Mouse (Mus musculus) MEL (cell line): Measurements from ENCODE around the gene Jpt1. TPM values are rescaled to one million over a fixed set of nuclear protein-coding genes. Genes with fewer than 3 reads are reported as not detected.

Experiments
- DNase-seq: peaks from one replicate; pipeline ENCODE4 v3.0.0; 2011; ENCODE audit warnings: low read depth, low spot score
- H3K27ac ChIP-seq: 2 replicates; pipeline ENCODE4 v1.5.1; 2012; ENCODE audit warnings: low read depth, mild to moderate bottlenecking, control low read depth, low read length, moderate library complexity; ENCODE audit not compliant: control insufficient read depth
- H3K27me3 ChIP-seq, 2 experiments: fragments of 150-350 bp in 1 of 2; sonication (generic) in 1 of 2; 2 replicates each; pipeline ENCODE4 v1.6.1; 2012; ENCODE audit warnings: low read length in 2 of 2, mild to moderate bottlenecking in 2 of 2, improper control_type of control experiment in 1 of 2, moderate library complexity in 1 of 2; ENCODE audit not compliant: insufficient read depth in 2 of 2, control insufficient read depth in 1 of 2
- H3K36me3 ChIP-seq, 2 experiments: 2 replicates each; pipeline ENCODE4 v1.6.1; 2012 to 2014; ENCODE audit warnings: low read length in 2 of 2, improper control_type of control experiment in 1 of 2, inconsistent platforms in 1 of 2, mild to moderate bottlenecking in 1 of 2; ENCODE audit not compliant: insufficient read depth in 2 of 2, control insufficient read depth in 1 of 2
- H3K4me1 ChIP-seq, 2 experiments: fragments of 150-350 bp in 1 of 2; sonication (generic) in 1 of 2; 2 replicates each; pipeline ENCODE4 v1.6.1; 2012; ENCODE audit warnings: low read length in 2 of 2, improper control_type of control experiment in 1 of 2, mild to moderate bottlenecking in 1 of 2; ENCODE audit not compliant: insufficient read depth in 2 of 2, control insufficient read depth in 1 of 2
- H3K4me3 ChIP-seq, 2 experiments: fragments of 150-350 bp in 1 of 2; sonication (generic) in 1 of 2; 2 replicates each; pipeline ENCODE4 v1.5.1; 2012; ENCODE audit warnings: low read depth in 2 of 2, low read length in 2 of 2, mild to moderate bottlenecking in 2 of 2, moderate library complexity in 2 of 2, control low read depth in 1 of 2, improper control_type of control experiment in 1 of 2; ENCODE audit not compliant: control insufficient read depth in 1 of 2, insufficient read depth in 1 of 2
- H3K79me2 ChIP-seq: 2 replicates; pipeline ENCODE4 v1.6.1; 2012; ENCODE audit warnings: mild to moderate bottlenecking, low read length, moderate library complexity; ENCODE audit not compliant: control insufficient read depth, poor library complexity, insufficient read depth
- H3K9ac ChIP-seq: 2 replicates; pipeline ENCODE4 v1.6.1; 2012; ENCODE audit warnings: low read depth, mild to moderate bottlenecking, control low read depth, low read length, moderate library complexity; ENCODE audit not compliant: control insufficient read depth, poor library complexity, severe bottlenecking
- H3K9me3 ChIP-seq: fragments of 150-350 bp; sonication (generic); replicated peaks from 2 replicates; pipeline ENCODE4 v1.6.1; 2012; ENCODE audit warnings: mild to moderate bottlenecking, low read length, improper control_type of control experiment, moderate library complexity; ENCODE audit not compliant: insufficient read depth
- BHLHE40 ChIP-seq: IDR thresholded peaks from 2 replicates; pipeline ENCODE4 v1.6.1; 2012; ENCODE audit warnings: low read depth, mild to moderate bottlenecking, inconsistent platforms, low read length, improper control_type of control experiment, borderline replicate concordance
- CHD1 ChIP-seq: IDR thresholded peaks from 2 replicates; pipeline ENCODE4 v1.6.1; 2012; ENCODE audit warnings: low read depth, mild to moderate bottlenecking, inconsistent platforms, low read length, improper control_type of control experiment
- E2F4 ChIP-seq: IDR thresholded peaks from 2 replicates; pipeline ENCODE4 v1.6.1; 2011; ENCODE audit warnings: low read depth, low read length, improper control_type of control experiment, borderline replicate concordance
- EP300 ChIP-seq, 2 experiments: IDR thresholded peaks; 2 replicates each; pipeline ENCODE4 v1.6.1; 2011; ENCODE audit warnings: improper control_type of control experiment in 2 of 2, low read length in 2 of 2, low read depth in 1 of 2, mild to moderate bottlenecking in 1 of 2
- ETS1 ChIP-seq: IDR thresholded peaks from 2 replicates; pipeline ENCODE4 v1.6.1; 2012; ENCODE audit warnings: low read depth, mild to moderate bottlenecking, inconsistent platforms, low read length, improper control_type of control experiment, moderate library complexity
- GATA1 ChIP-seq: IDR thresholded peaks from 2 replicates; pipeline ENCODE4 v1.6.1; 2011; ENCODE audit warnings: low read depth, low read length, improper control_type of control experiment
- MAX ChIP-seq: IDR thresholded peaks from 2 replicates; pipeline ENCODE4 v1.6.1; 2011; ENCODE audit warnings: low read length, improper control_type of control experiment
- MAZ ChIP-seq: IDR thresholded peaks from 2 replicates; pipeline ENCODE4 v1.6.1; 2012; ENCODE audit warnings: low read depth, mild to moderate bottlenecking, inconsistent platforms, low read length, improper control_type of control experiment
- MXI1 ChIP-seq: IDR thresholded peaks from 2 replicates; pipeline ENCODE4 v1.6.1; 2011; ENCODE audit warnings: mild to moderate bottlenecking, low read depth, low read length, improper control_type of control experiment
- MYC ChIP-seq: IDR thresholded peaks from 2 replicates; pipeline ENCODE4 v1.6.1; 2011; ENCODE audit warnings: low read depth, mild to moderate bottlenecking, low read length, improper control_type of control experiment, moderate library complexity
- NELFE ChIP-seq: IDR thresholded peaks from 2 replicates; pipeline ENCODE4 v1.6.1; 2011; ENCODE audit warnings: low read depth, low read length, improper control_type of control experiment
- NRF1 ChIP-seq: IDR thresholded peaks from 2 replicates; pipeline ENCODE4 v1.6.1; 2014; ENCODE audit warnings: low read depth, mild to moderate bottlenecking, inconsistent platforms, low read length, improper control_type of control experiment, moderate library complexity; ENCODE audit not compliant: poor library complexity, insufficient read depth, severe bottlenecking
- POLR2AphosphoS2 ChIP-seq: IDR thresholded peaks from 2 replicates; pipeline ENCODE4 v1.6.1; 2011; ENCODE audit warnings: low read length, improper control_type of control experiment
- RAD21 ChIP-seq: IDR thresholded peaks from 2 replicates; pipeline ENCODE4 v1.6.1; 2011; ENCODE audit warnings: mild to moderate bottlenecking, low read depth, low read length, improper control_type of control experiment
- RCOR1 ChIP-seq: IDR thresholded peaks from 2 replicates; pipeline ENCODE4 v1.6.1; 2012; ENCODE audit warnings: low read depth, mild to moderate bottlenecking, inconsistent platforms, low read length, improper control_type of control experiment
- SIN3A ChIP-seq: IDR thresholded peaks from 2 replicates; pipeline ENCODE4 v1.6.1; 2012; ENCODE audit warnings: low read length, improper control_type of control experiment, inconsistent platforms
- SMC3 ChIP-seq: IDR thresholded peaks from 2 replicates; pipeline ENCODE4 v1.6.1; 2011; ENCODE audit warnings: low read depth, low read length, improper control_type of control experiment
- TAL1 ChIP-seq: IDR thresholded peaks from 2 replicates; pipeline ENCODE4 v1.6.1; 2012; ENCODE audit warnings: mild to moderate bottlenecking, inconsistent platforms, low read length, moderate library complexity, mixed read lengths
- TCF12 ChIP-seq: IDR thresholded peaks from 2 replicates; pipeline ENCODE4 v1.6.1; 2014; ENCODE audit warnings: low read depth, mild to moderate bottlenecking, inconsistent platforms, low read length, improper control_type of control experiment, moderate library complexity
- ZC3H11A ChIP-seq: IDR thresholded peaks from 2 replicates; pipeline ENCODE4 v1.6.1; 2012; ENCODE audit warnings: low read depth, mild to moderate bottlenecking, inconsistent platforms, low read length, improper control_type of control experiment
- polyA plus RNA-seq, 2 experiments: library from polyadenylated mRNA; stranded (reverse) in 1 of 2; unstranded in 1 of 2; fragments of >175 nt in 1 of 2; fragments of >200 nt in 1 of 2; gene quantifications; 2 replicates each; pipeline versions ENCODE4 v1.2.1 to v1.2.4; 2012; ENCODE audit warnings: low replicate concordance in 2 of 2, low read depth in 1 of 2; ENCODE audit not compliant: insufficient read length in 2 of 2, insufficient read depth in 1 of 2, missing spikeins in 1 of 2
- total RNA-seq: library from RNA; depleted of rRNA; stranded (reverse); fragments of 300-350 nt; gene quantifications from 2 replicates; pipeline ENCODE4 v1.2.3, GENCODE M21; 2012

The Jpt1 gene
- total and polyA plus RNA-seq, 3 experiments = 353 to 382 TPM; not detected in 1

DNA sequence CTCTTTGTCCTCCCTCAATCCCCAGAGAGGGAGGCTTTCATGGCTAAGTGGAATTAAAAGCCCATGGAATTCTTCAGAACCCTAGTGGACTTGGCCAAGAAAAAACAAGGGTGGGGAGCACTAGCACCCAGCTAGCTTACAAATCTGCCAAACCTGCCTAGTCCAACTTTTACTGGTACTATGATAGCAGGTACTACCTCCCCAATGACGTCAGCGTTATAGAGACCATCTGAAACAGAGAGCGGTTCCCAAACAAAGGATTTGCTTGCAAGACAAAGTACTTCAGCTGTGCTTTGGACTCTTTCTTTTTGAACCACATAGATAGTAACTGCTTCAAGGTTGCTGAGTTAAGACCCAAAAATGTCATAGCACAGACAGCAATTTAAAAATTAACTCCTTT, 2.2 kb downstream of the Jpt1 start:
- Histone ChIP-seq H3K9ac (peak overlapping the region; percentile 96), H3K4me3 (peak overlapping the region; percentile 78 to 96), H3K27ac (peak overlapping the region; percentile 17; the same call in 1 of the 2 replicates), H3K9me3 (no peaks in the 10 kb centered on the region), H3K4me1 (peaks cover 37 to 55% of the 10 kb centered on the region in 2 experiments), H3K36me3 (peaks cover 4 to 53% of the 10 kb centered on the region in 2 experiments; a peak in 3 of 4 replicates), H3K27me3 (no peaks in the 10 kb centered on the region), H3K79me2 (peaks cover 70% of the 10 kb centered on the region)
- no peak for DNase-seq
- TF ChIP-seq BHLHE40 = no peak
- 0 out of 2 replicates have a peak, but pooled peaks have one; percentile 27 for TF ChIP-seq ETS1

DNA sequence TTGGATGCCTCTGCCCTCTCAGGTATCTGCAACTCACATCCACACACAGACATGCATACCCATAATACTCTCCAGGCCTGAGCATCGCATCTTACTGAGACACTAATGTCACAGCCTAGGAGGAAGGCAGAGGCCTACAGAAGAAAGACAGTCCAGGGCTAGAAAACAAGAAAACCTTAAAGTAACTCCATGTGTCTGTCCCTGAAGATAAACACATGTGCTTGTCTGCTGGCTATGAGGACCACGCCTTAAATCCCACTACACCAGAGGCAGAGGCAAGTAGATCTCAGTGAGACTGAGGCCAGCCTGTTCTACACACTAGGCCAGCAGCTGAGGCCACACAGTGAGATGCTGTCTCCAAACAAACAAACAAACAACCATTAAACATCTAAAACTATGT, 3.1 kb downstream of the Jpt1 start:
- Histone ChIP-seq H3K79me2 (peaks cover 77% of the 10 kb centered on the region), H3K4me3 (peak overlapping the region; percentile 78 to 96; a peak in 2 of 4 replicates), H3K4me1 (peaks cover 37 to 60% of the 10 kb centered on the region in 2 experiments), H3K9ac (peak overlapping the region; percentile 96), H3K27ac (peak overlapping the region; percentile 66), H3K9me3 (no peaks in the 10 kb centered on the region), H3K36me3 (peaks cover 4 to 57% of the 10 kb centered on the region in 2 experiments; a peak in 3 of 4 replicates), H3K27me3 (no peaks in the 10 kb centered on the region)
- peak; percentile 79 for DNase-seq
- peak; percentile 55; the same call in 1 of the 2 replicates for TF ChIP-seq GATA1
- no peak for TF ChIP-seq NRF1
- peak; percentile 60 for TF ChIP-seq ETS1
- peak; percentile 86 for TF ChIP-seq TAL1
- peak; percentile 99 for TF ChIP-seq MXI1
- no peak for TF ChIP-seq ZC3H11A
- TF ChIP-seq RAD21 = no peak
- TF ChIP-seq NELFE = no peak
- TF ChIP-seq MAZ = no peak
- TF ChIP-seq E2F4 = no peak
- TF ChIP-seq RCOR1 = peak; percentile 17; the same call in 1 of the 2 replicates
- no peak for TF ChIP-seq SMC3
- no peak for TF ChIP-seq BHLHE40
- peak; percentile 42 to 49; a peak in 3 of 4 replicates for TF ChIP-seq EP300 (IDR thresholded peaks at IDR 0.05; ENCODE audit: low read depth in 1 of 2, low read length in 2 of 2)
- peak; percentile 97 for TF ChIP-seq SIN3A
- peak; percentile 21; the same call in 1 of the 2 replicates for TF ChIP-seq TCF12
- TF ChIP-seq MYC = peak; percentile 95
- peak; percentile 97 for TF ChIP-seq MAX
- 0 out of 2 replicates have a peak, but pooled peaks have one; percentile 41 for TF ChIP-seq CHD1
- TF ChIP-seq POLR2AphosphoS2 = no peak
